Mouse (Mus musculus): Measurements from ENCODE around the gene Kcna10. TPM values are rescaled to one million over a fixed set of nuclear protein-coding genes. Genes with fewer than 3 reads are reported as not detected.

The Kcna10 gene
- polyA plus RNA-seq, 1 experiment from 2014 or later = not detected

- H3K36me3 ChIP-seq = no peaks in the 10 kb centered on the region
- 87% methylated on average over 5 of the region's 5 CpGs for WGBS
- no peaks in the 10 kb centered on the region for H3K9me3 ChIP-seq (replicated peaks)
- no peak overlapping the region for H3K4me2 ChIP-seq (replicated peaks)
- H3K4me1 ChIP-seq = peaks cover 7% of the 10 kb centered on the region; the same call in 1 of the 2 replicates
- no peaks in the 10 kb centered on the region for H3K27me3 ChIP-seq
- no peak for ATAC-seq (ENCODE audit: insufficient number of reproducible peaks, low FRiP score, low TSS enrichment, low read depth)
- H3K27ac ChIP-seq (replicated peaks) = no peak overlapping the region
- no peak overlapping the region for H3K9ac ChIP-seq
- H3K4me3 ChIP-seq (replicated peaks) = no peak overlapping the region
These were observed 43.0 kb downstream of the Kcna10 start for GRCm38 (mm10) chr3:107225820-107226219.

GRCm38 (mm10) chr3:107229221-107229620 is 46.4 kb downstream of the Kcna10 start:
- no peak for ATAC-seq (ENCODE audit: insufficient number of reproducible peaks, low FRiP score, low TSS enrichment, low read depth)
- 74% methylated on average over 5 of the region's 5 CpGs for WGBS

DNA sequence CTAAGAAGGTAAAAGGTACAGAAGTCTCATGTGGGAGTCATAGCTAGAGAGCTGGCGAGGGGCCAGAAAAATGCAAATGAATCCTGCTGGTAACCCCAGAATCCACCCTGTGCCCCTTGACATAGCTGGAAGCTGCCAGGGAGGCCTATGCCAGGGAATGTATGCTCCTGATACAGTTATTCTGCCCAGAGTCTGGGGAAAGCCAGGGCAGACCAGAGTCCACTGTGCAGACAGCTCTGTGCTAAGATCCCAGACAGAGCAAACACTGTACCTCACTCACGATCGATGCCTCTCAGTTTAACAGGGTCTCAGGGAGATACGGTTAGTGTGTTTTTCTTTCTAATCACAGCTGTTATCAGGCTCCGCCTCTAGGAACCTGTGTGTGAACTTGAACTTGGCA is 47.0 kb downstream of the Kcna10 start:
- H3K27me3 ChIP-seq = no peaks in the 10 kb centered on the region
- ATAC-seq (ENCODE audit: insufficient number of reproducible peaks, low FRiP score, low TSS enrichment, low read depth) = no peak
- H3K9ac ChIP-seq = no peak overlapping the region
- H3K4me1 ChIP-seq = peaks cover 14% of the 10 kb centered on the region; the same call in 1 of the 2 replicates
- H3K4me2 ChIP-seq (replicated peaks) = no peak overlapping the region
- no peak overlapping the region for H3K4me3 ChIP-seq (replicated peaks)
- no peak overlapping the region for H3K27ac ChIP-seq (replicated peaks)
- H3K9me3 ChIP-seq (replicated peaks) = no peaks in the 10 kb centered on the region
- WGBS = 54% methylated on average over 5 of the region's 5 CpGs
- no peaks in the 10 kb centered on the region for H3K36me3 ChIP-seq

More at GRCm38 (mm10) chr3:107229221-107229620, 46.4 kb downstream of the Kcna10 start:
- Histone ChIP-seq H3K4me3 (replicated peaks) (no peak overlapping the region), H3K9me3 (replicated peaks) (no peaks in the 10 kb centered on the region), H3K4me1 (peaks cover 14% of the 10 kb centered on the region; the same call in 1 of the 2 replicates), H3K27ac (replicated peaks) (no peak overlapping the region), H3K9ac (no peak overlapping the region), H3K36me3 (no peaks in the 10 kb centered on the region), H3K4me2 (replicated peaks) (no peak overlapping the region), H3K27me3 (no peaks in the 10 kb centered on the region)

- no peaks in the 10 kb centered on the region for H3K27me3 ChIP-seq
- H3K36me3 ChIP-seq = no peaks in the 10 kb centered on the region
- H3K4me2 ChIP-seq (replicated peaks) = no peak within 1 kb of the TSS
- no peak within 1 kb of the TSS for H3K4me3 ChIP-seq (replicated peaks)
- WGBS = 40% methylated on average over 1 of the region's 1 CpGs
- H3K9ac ChIP-seq = no peak within 1 kb of the TSS
- ATAC-seq (ENCODE audit: insufficient number of reproducible peaks, low FRiP score, low TSS enrichment, low read depth) = no peak
- no peak within 1 kb of the TSS for H3K27ac ChIP-seq (replicated peaks)
- H3K4me1 ChIP-seq = peaks cover 14% of the 10 kb centered on the region; the same call in 1 of the 2 replicates
- no peaks in the 10 kb centered on the region for H3K9me3 ChIP-seq (replicated peaks)
These were observed 47.7 kb downstream of the Kcna10 start, which contains the start of gene A630076J17Rik for GRCm38 (mm10) chr3:107230527-107230926. A630076J17Rik (plus strand) TSS chr3:107230614.

DNA sequence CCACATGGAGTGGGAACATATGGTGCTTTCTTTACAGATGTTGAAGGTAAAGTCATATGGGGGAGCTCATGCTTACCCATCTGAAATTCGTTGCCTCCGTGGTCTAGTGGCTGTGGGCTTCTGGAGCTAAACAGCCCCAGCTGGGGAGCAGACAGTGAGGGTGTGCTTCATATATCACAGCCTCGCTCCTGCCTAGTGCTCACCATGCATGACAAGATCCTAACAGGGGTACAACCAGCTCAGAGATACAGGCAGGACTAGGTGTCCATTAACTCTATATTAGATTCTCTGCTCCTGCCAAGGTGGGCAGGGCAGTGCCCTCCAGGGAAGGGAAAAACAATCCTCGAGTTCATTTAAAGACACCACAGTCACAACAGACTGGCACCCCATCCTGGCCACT is 48.3 kb downstream of the Kcna10 start:
- Histone ChIP-seq H3K4me1 (peaks cover 14% of the 10 kb centered on the region; the same call in 1 of the 2 replicates), H3K9me3 (replicated peaks) (no peaks in the 10 kb centered on the region), H3K27ac (replicated peaks) (no peak overlapping the region), H3K27me3 (no peaks in the 10 kb centered on the region), H3K9ac (no peak overlapping the region), H3K4me2 (replicated peaks) (no peak overlapping the region), H3K36me3 (no peaks in the 10 kb centered on the region), H3K4me3 (replicated peaks) (no peak overlapping the region)
- 22% methylated on average over 4 of the region's 4 CpGs for WGBS
- no peak for ATAC-seq (ENCODE audit: insufficient number of reproducible peaks, low FRiP score, low TSS enrichment, low read depth)

DNA sequence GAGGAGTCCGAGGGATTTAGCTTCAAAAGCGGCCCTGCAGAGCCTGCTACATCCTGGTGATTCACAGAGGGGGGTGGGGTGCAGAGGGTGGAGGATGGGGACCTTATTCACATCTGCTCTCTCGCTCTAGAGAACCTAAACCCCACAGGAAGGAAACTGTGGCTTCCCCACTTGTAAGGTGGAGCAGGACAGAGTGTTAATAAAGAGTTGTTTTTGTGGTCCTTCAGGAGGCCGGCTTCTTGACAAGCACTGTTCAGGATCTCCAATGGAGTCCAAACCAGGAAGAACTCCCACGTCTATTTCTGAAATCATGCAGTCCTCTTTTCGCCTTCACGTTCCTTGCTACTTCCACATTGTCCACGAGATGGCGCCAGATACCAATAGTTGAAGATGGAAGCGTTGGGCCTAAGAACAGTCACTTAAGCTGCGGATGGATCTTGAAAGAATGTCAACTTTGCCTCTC is 50.5 kb downstream of the Kcna10 start:
- H3K9ac ChIP-seq = no peak overlapping the region
- peaks cover 14% of the 10 kb centered on the region; the same call in 1 of the 2 replicates for H3K4me1 ChIP-seq
- no peaks in the 10 kb centered on the region for H3K36me3 ChIP-seq
- H3K4me3 ChIP-seq (replicated peaks) = no peak overlapping the region
- H3K4me2 ChIP-seq (replicated peaks) = peak overlapping the region; percentile 24; the same call in 1 of the 2 replicates
- ATAC-seq (ENCODE audit: insufficient number of reproducible peaks, low FRiP score, low TSS enrichment, low read depth) = no peak
- 7% methylated on average over 11 of the region's 11 CpGs for WGBS
- H3K27me3 ChIP-seq = no peaks in the 10 kb centered on the region
- no peak overlapping the region for H3K27ac ChIP-seq (replicated peaks)
- H3K9me3 ChIP-seq (replicated peaks) = no peaks in the 10 kb centered on the region

DNA sequence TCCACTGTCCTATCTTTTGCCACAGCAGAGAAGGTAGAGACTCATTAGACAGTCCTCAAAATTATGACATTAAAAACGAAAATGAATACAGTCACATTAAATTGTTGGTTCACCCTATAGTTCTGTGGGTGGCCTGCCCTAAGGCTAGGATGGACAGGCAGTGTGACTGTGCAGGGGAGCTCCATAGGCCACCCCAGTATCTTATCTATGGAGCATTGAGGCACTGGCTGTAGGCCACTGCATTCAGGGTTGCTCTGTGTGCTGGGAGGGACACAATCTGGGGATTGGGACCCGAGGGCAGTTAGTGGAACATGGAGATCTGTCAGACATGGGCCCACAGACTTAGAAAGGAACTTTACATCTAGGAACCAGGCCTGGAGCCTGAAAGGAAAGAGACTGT is 51.1 kb downstream of the Kcna10 start:
- H3K36me3 ChIP-seq = no peaks in the 10 kb centered on the region
- 29% methylated on average over 2 of the region's 2 CpGs for WGBS
- H3K9ac ChIP-seq = no peak overlapping the region
- no peak overlapping the region for H3K4me3 ChIP-seq (replicated peaks)
- H3K27me3 ChIP-seq = no peaks in the 10 kb centered on the region
- no peak overlapping the region for H3K4me2 ChIP-seq (replicated peaks)
- H3K9me3 ChIP-seq (replicated peaks) = no peaks in the 10 kb centered on the region
- peaks cover 14% of the 10 kb centered on the region; the same call in 1 of the 2 replicates for H3K4me1 ChIP-seq
- no peak overlapping the region for H3K27ac ChIP-seq (replicated peaks)
- no peak for ATAC-seq (ENCODE audit: insufficient number of reproducible peaks, low FRiP score, low TSS enrichment, low read depth)

- no peak overlapping the region for H3K4me2 ChIP-seq (replicated peaks)
- 0 out of 2 replicates have a peak, but pooled peaks cover 3% of the 10 kb centered on the region for H3K4me1 ChIP-seq
- no peak overlapping the region for H3K9ac ChIP-seq
- no peaks in the 10 kb centered on the region for H3K9me3 ChIP-seq (replicated peaks)
- H3K27ac ChIP-seq (replicated peaks) = no peak overlapping the region
- no peak overlapping the region for H3K4me3 ChIP-seq (replicated peaks)
- H3K27me3 ChIP-seq = no peaks in the 10 kb centered on the region
- no peaks in the 10 kb centered on the region for H3K36me3 ChIP-seq
- no peak for ATAC-seq (ENCODE audit: insufficient number of reproducible peaks, low FRiP score, low TSS enrichment, low read depth)
- 33% methylated on average over 2 of the region's 2 CpGs for WGBS
These were observed 55.2 kb downstream of the Kcna10 start for GRCm38 (mm10) chr3:107238051-107238450.

DNA sequence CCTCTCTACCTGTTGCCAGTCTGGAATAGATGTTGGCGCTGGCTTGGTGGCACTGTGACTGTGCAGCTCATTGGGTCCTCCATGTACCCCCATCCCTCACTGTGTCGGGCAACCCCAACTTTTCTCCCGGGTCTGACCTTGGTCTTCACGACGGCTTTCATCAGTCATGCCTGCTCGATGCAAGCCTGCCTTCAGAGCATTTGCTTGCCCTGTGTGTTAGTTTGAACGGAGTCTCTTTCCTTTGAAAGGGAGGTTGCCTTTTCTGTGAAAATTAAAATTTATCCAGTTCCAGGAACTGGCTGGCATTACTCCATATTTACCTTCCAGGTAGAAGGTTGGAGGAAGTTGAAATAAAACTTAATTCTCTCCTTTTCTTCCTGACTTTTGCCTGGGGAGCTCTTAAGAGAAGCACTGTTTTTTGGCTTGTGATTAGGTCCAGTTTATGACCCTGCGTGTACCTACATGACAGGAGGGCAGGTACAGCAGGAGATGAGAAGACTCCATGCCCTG is 55.7 kb downstream of the Kcna10 start:
- Histone ChIP-seq H3K27ac (replicated peaks) (no peak overlapping the region), H3K9me3 (replicated peaks) (no peaks in the 10 kb centered on the region), H3K4me1 (no peaks in the 10 kb centered on the region), H3K4me3 (replicated peaks) (no peak overlapping the region), H3K4me2 (replicated peaks) (no peak overlapping the region), H3K27me3 (no peaks in the 10 kb centered on the region), H3K36me3 (no peaks in the 10 kb centered on the region), H3K9ac (no peak overlapping the region)
- no peak for ATAC-seq (ENCODE audit: insufficient number of reproducible peaks, low FRiP score, low TSS enrichment, low read depth)
- WGBS = 84% methylated on average over 8 of the region's 8 CpGs

DNA sequence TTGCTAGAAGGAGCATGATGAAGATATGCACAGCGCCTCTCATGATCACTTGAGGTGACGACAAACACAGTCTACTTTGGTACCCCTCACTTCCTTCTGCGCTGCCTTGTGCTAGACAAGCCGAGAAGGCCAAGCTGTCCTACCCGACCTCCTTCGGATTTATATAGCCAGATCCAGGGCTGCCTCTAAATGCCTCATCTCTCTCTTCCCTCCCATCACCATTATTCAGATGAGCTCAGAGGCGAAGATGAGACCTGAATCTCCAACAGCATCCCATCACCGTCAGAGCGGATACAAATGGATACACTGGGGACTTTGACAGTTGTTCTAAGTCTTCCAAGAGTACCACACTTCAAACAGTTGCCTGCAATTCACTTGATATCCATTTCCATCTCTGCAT is 56.8 kb downstream of the Kcna10 start, which contains the start of gene Prok1:
Prok1 (minus strand) TSS at position 101 of the 400 bp plus-strand sequence.
- H3K4me2 ChIP-seq (replicated peaks) = no peak within 1 kb of the TSS
- H3K4me1 ChIP-seq = no peaks in the 10 kb centered on the region
- 90% methylated on average over 9 of the region's 9 CpGs for WGBS
- no peak within 1 kb of the TSS for H3K27ac ChIP-seq (replicated peaks)
- H3K27me3 ChIP-seq = no peaks in the 10 kb centered on the region
- no peaks in the 10 kb centered on the region for H3K36me3 ChIP-seq
- no peak within 1 kb of the TSS for H3K4me3 ChIP-seq (replicated peaks)
- H3K9ac ChIP-seq = no peak within 1 kb of the TSS
- no peak for ATAC-seq (ENCODE audit: insufficient number of reproducible peaks, low FRiP score, low TSS enrichment, low read depth)
- H3K9me3 ChIP-seq (replicated peaks) = no peaks in the 10 kb centered on the region

DNA sequence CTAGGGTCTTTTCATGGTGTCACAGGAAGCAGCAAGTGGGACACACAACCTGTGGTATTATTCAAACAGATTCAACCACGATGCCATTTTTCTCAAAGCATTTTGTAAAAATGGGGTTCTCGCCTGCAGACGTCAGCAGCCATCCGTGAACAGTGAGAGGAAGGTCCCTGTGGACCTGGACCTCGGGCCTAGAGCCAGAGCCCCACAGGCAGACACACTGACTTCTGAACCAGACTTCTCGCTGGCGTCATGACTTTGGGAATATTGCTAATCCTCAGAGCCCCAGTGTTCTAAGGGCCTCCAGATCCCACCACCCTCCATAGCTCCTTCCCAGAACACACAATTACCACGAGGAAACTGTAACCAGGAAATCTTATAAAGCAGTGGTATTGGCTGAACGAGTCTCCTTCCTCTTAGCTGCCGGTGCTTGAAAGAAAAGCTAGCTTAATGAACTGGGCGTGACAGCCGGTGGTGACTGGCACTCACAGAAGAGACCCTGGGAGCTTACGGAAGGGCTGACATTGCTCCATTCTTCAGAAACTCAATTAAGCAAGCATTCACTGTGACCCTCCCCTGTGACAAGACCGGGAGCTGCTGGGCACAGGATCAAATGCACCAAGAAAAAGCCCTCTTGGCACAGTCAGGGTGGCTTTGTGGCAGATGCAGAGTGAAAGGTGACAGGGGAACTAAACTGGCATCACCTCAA is 58.7 kb downstream of the Kcna10 start:
- Histone ChIP-seq H3K27ac (replicated peaks) (no peak overlapping the region), H3K4me3 (replicated peaks) (no peak overlapping the region), H3K9me3 (replicated peaks) (no peaks in the 10 kb centered on the region), H3K4me2 (replicated peaks) (no peak overlapping the region), H3K4me1 (no peaks in the 10 kb centered on the region), H3K9ac (no peak overlapping the region), H3K36me3 (no peaks in the 10 kb centered on the region), H3K27me3 (no peaks in the 10 kb centered on the region)
- WGBS = 40% methylated on average over 14 of the region's 14 CpGs
- ATAC-seq (ENCODE audit: insufficient number of reproducible peaks, low FRiP score, low TSS enrichment, low read depth) = no peak
